Mouse (Mus musculus) small intestine, adult 2 months (tissue): ENCODE results near the gene Ankrd52.

Source experiments
- CTCF ChIP-seq: fragments of 200-500 bp; IDR thresholded peaks from 2 replicates; pipeline ENCODE4 v1.5.1; 2012; ENCODE audit warnings: low read depth, mild to moderate bottlenecking, control low read depth, inconsistent platforms, low read length, moderate library complexity, mixed read lengths; ENCODE audit not compliant: insufficient replicate concordance, insufficient read length; ENCODE audit errors: extremely low read depth
- POLR2A ChIP-seq: fragments of 200-500 bp; IDR thresholded peaks from 2 replicates; pipeline ENCODE4 v1.6.1; 2012; ENCODE audit warnings: low read depth, mild to moderate bottlenecking, control low read depth, inconsistent platforms, low read length, moderate library complexity

DNA sequence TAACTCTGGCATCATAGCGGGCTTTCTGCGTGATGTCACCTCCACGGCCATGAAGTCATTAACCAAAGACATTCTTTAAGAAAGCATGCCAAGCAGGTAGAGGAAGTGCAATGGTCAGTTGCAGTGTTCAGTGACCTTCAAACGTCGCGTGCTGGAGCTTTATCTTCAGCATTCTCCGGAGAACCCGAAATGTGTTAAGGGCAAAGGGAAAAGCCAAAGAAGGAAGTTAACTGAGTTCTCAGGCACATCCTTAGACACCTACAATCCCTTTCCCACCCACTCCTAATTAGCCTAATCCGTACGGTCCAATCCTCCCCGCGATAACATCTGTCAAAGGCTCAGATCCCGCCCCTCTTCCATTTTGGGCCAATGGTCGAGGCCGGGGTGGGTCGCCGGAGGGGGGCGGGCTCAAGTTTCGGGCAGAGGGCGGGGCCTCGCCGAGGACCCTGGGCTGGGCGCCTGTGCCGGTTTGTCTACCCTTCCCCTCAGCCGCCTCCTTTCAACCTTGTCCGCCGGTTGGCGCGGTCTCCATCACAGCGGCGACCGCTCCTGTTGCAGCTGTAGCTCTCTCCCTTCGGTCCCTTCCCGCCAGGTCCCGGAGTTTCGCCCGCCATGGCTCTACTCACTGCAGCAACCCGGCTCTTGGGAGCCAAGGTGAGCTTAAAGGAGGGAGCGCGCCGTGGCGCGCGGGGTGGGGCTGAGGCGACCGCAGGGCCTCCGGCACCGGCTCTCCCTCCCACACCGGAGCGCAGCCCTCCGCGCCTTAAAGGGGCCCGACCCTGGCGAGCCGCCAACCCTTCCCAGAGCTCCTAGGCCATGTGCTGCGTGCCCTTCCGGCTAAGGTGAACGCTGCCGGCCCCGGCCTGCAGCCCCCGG lies 39.4 kb upstream of the Ankrd52 start, which contains the start of gene Cs:
- peak; percentile 72 for TF ChIP-seq POLR2A
- no peak for TF ChIP-seq CTCF
